Mouse (Mus musculus) small intestine, adult 2 months (tissue): ENCODE results near the gene Ptcra.

Experiments used
- CTCF ChIP-seq: fragments of 200-500 bp; IDR thresholded peaks from 2 replicates; pipeline ENCODE4 v1.5.1; 2012; ENCODE audit warnings: low read depth, mild to moderate bottlenecking, control low read depth, inconsistent platforms, low read length, moderate library complexity, mixed read lengths; ENCODE audit not compliant: insufficient replicate concordance, insufficient read length; ENCODE audit errors: extremely low read depth
- POLR2A ChIP-seq: fragments of 200-500 bp; IDR thresholded peaks from 2 replicates; pipeline ENCODE4 v1.6.1; 2012; ENCODE audit warnings: low read depth, mild to moderate bottlenecking, control low read depth, inconsistent platforms, low read length, moderate library complexity

GRCm38 (mm10) chr17:46725731-46726645 lies 37.5 kb downstream of the Ptcra start:
- no peak for TF ChIP-seq CTCF
- TF ChIP-seq POLR2A = no peak
